Mouse (Mus musculus): ENCODE measurements around the gene Cdk12.

DNA sequence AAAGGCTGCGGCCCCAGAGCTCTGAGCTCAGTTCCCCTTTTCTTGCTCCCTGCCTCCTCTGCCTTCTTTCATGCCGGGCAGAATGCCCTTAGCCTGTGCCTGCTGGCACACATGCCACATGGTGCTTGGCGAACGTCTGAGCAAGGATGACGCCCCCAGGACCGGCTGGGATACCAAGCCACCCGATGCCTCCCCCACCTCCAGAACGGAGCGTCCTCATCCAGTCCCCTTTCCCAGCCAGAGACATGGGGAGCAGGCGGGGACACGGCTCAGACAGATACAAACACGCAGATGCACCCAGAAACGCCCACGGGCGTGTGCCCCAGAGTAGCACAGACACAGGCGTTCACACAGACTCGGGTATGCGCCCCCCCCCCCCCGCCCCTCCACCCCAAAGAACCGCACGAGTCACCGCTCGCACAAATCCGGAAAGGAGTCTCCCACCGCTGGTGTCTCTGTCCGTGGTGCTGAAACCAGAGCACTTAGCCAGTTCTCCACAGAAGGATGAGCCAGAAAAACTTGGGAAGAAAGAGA, 111.0 kb downstream of the Cdk12 start:
- no peak for TF ChIP-seq CTCF (IDR thresholded peaks at IDR 0.05; ENCODE audit: extremely low read depth, insufficient read depth, insufficient read length, insufficient replicate concordance)
- no peak for TF ChIP-seq POLR2A (IDR thresholded peaks at IDR 0.05; ENCODE audit: low read depth, low read length)
